Mouse (Mus musculus): ENCODE measurements around the gene Espn. TPM values are rescaled to one million over a fixed set of nuclear protein-coding genes. Genes with fewer than 3 reads are reported as not detected.

Gene Espn
- polyA plus RNA-seq, 1 experiment from 2014 or later, result 1.8 TPM

GRCm38 (mm10) chr4:152130771-152131653 lies 21.2 kb downstream of the Espn start:
- H3K36me3 ChIP-seq, result no peaks in the 10 kb centered on the region
- H3K4me3 ChIP-seq (replicated peaks), result peak overlapping the region; percentile 51
- H3K9me3 ChIP-seq (replicated peaks), result no peaks in the 10 kb centered on the region
- H3K4me2 ChIP-seq, result peak overlapping the region; percentile 65
- peaks cover 92% of the 10 kb centered on the region for H3K27me3 ChIP-seq
- no peak overlapping the region; the same call in 1 of the 2 replicates for H3K27ac ChIP-seq
- peaks cover 36% of the 10 kb centered on the region for H3K4me1 ChIP-seq (replicated peaks)
- H3K9ac ChIP-seq, result peak overlapping the region; percentile 49
- ATAC-seq (ENCODE audit: low read depth) (peak; percentile 55), DNase-seq (no peak)
- 1% methylated on average over 85 of the region's 85 CpGs for WGBS (ENCODE audit: insufficient replicate concordance)

GRCm38 (mm10) chr4:152129395-152129930 lies 22.7 kb downstream of the Espn start:
- Histone ChIP-seq H3K27me3 (peaks cover 100% of the 10 kb centered on the region), H3K4me1 (replicated peaks) (peaks cover 42% of the 10 kb centered on the region), H3K36me3 (no peaks in the 10 kb centered on the region), H3K4me2 (peak overlapping the region; percentile 34), H3K27ac (no peak overlapping the region), H3K9ac (no peak overlapping the region), H3K9me3 (replicated peaks) (no peaks in the 10 kb centered on the region), H3K4me3 (replicated peaks) (peak overlapping the region; percentile 18)
- DNase-seq (no peak), ATAC-seq (ENCODE audit: low read depth) (no peak)
- 33% methylated on average over 13 of the region's 13 CpGs for WGBS (ENCODE audit: insufficient replicate concordance)

- Histone ChIP-seq H3K4me3 (replicated peaks) (peak overlapping the region; percentile 18; the same call in 1 of the 2 replicates), H3K4me1 (replicated peaks) (peaks cover 42% of the 10 kb centered on the region), H3K4me2 (peak overlapping the region; percentile 34), H3K9ac (no peak overlapping the region), H3K36me3 (no peaks in the 10 kb centered on the region), H3K9me3 (replicated peaks) (no peaks in the 10 kb centered on the region), H3K27me3 (peaks cover 100% of the 10 kb centered on the region), H3K27ac (no peak overlapping the region)
- 56% methylated on average over 5 of the region's 5 CpGs for WGBS (ENCODE audit: insufficient replicate concordance)
- no peak for DNase-seq
- 0 out of 2 replicates have a peak, but pooled peaks have one; percentile 6 for ATAC-seq (ENCODE audit: low read depth)
These were observed 23.4 kb downstream of the Espn start for GRCm38 (mm10) chr4:152128784-152129183.

- no peak overlapping the region for H3K9ac ChIP-seq
- H3K27ac ChIP-seq, result no peak overlapping the region
- ATAC-seq (ENCODE audit: low read depth) (no peak), DNase-seq (no peak)
- H3K27me3 ChIP-seq, result peaks cover 100% of the 10 kb centered on the region
- no peak overlapping the region for H3K4me2 ChIP-seq
- no peaks in the 10 kb centered on the region for H3K9me3 ChIP-seq (replicated peaks)
- H3K4me1 ChIP-seq (replicated peaks), result peaks cover 42% of the 10 kb centered on the region
- WGBS (ENCODE audit: insufficient replicate concordance), result 78% methylated on average over 11 of the region's 11 CpGs
- no peak overlapping the region for H3K4me3 ChIP-seq (replicated peaks)
- H3K36me3 ChIP-seq, result no peaks in the 10 kb centered on the region
These were observed 24.3 kb downstream of the Espn start for GRCm38 (mm10) chr4:152127884-152128283.

GRCm38 (mm10) chr4:152126026-152126920 lies 25.9 kb downstream of the Espn start:
- no peak overlapping the region for H3K9ac ChIP-seq
- no peaks in the 10 kb centered on the region for H3K36me3 ChIP-seq
- WGBS (ENCODE audit: insufficient replicate concordance), result 10% methylated on average over 65 of the region's 65 CpGs
- H3K27ac ChIP-seq, result no peak overlapping the region
- no peak for ATAC-seq (ENCODE audit: low read depth)
- H3K4me3 ChIP-seq (replicated peaks), result peak overlapping the region; percentile 19
- peaks cover 30% of the 10 kb centered on the region for H3K4me1 ChIP-seq (replicated peaks)
- H3K27me3 ChIP-seq, result peaks cover 100% of the 10 kb centered on the region
- H3K4me2 ChIP-seq, result peak overlapping the region; percentile 30
- no peaks in the 10 kb centered on the region for H3K9me3 ChIP-seq (replicated peaks)
- no peak for DNase-seq

- Histone ChIP-seq H3K27me3 (peaks cover 100% of the 10 kb centered on the region), H3K4me1 (replicated peaks) (peaks cover 30% of the 10 kb centered on the region), H3K4me3 (replicated peaks) (peak overlapping the region; percentile 19), H3K9me3 (replicated peaks) (no peaks in the 10 kb centered on the region), H3K9ac (no peak overlapping the region), H3K4me2 (peak overlapping the region; percentile 30), H3K36me3 (no peaks in the 10 kb centered on the region), H3K27ac (no peak overlapping the region)
- DNase-seq (no peak), ATAC-seq (ENCODE audit: low read depth) (no peak)
- 8% methylated on average over 56 of the region's 56 CpGs for WGBS (ENCODE audit: insufficient replicate concordance)
These were observed 26.8 kb downstream of the Espn start for GRCm38 (mm10) chr4:152125161-152126025.

- no peak for ATAC-seq (ENCODE audit: low read depth)
- Histone ChIP-seq H3K36me3 (no peaks in the 10 kb centered on the region), H3K27ac (no peak overlapping the region), H3K27me3 (peaks cover 100% of the 10 kb centered on the region), H3K9me3 (replicated peaks) (no peaks in the 10 kb centered on the region), H3K4me3 (replicated peaks) (no peak overlapping the region), H3K4me2 (no peak overlapping the region), H3K9ac (no peak overlapping the region), H3K4me1 (replicated peaks) (peaks cover 34% of the 10 kb centered on the region)
- DNase-seq, result no peak
- WGBS (ENCODE audit: insufficient replicate concordance), result 9% methylated on average over 13 of the region's 13 CpGs
These were observed 27.7 kb downstream of the Espn start for GRCm38 (mm10) chr4:152124361-152124961.

GRCm38 (mm10) chr4:152121183-152121505 lies 31.0 kb downstream of the Espn start:
- WGBS (ENCODE audit: insufficient replicate concordance), result 3% methylated on average over 12 of the region's 12 CpGs
- no peak overlapping the region for H3K9ac ChIP-seq
- H3K4me1 ChIP-seq (replicated peaks), result peaks cover 35% of the 10 kb centered on the region
- peak overlapping the region; percentile 35; the same call in 1 of the 2 replicates for H3K4me3 ChIP-seq (replicated peaks)
- H3K27me3 ChIP-seq, result peaks cover 100% of the 10 kb centered on the region
- ATAC-seq (ENCODE audit: low read depth) (no peak), DNase-seq (no peak)
- no peaks in the 10 kb centered on the region for H3K36me3 ChIP-seq
- no peaks in the 10 kb centered on the region for H3K9me3 ChIP-seq (replicated peaks)
- no peak overlapping the region for H3K27ac ChIP-seq
- H3K4me2 ChIP-seq, result peak overlapping the region; percentile 45

GRCm38 (mm10) chr4:152120311-152121182 lies 31.6 kb downstream of the Espn start:
- DNase-seq (no peak), ATAC-seq (ENCODE audit: low read depth) (no peak)
- Histone ChIP-seq H3K4me2 (peak overlapping the region; percentile 45), H3K9ac (no peak overlapping the region), H3K4me1 (replicated peaks) (peaks cover 35% of the 10 kb centered on the region), H3K36me3 (no peaks in the 10 kb centered on the region), H3K4me3 (replicated peaks) (peak overlapping the region; percentile 35), H3K27me3 (peaks cover 100% of the 10 kb centered on the region), H3K27ac (no peak overlapping the region), H3K9me3 (replicated peaks) (no peaks in the 10 kb centered on the region)
- 4% methylated on average over 31 of the region's 31 CpGs for WGBS (ENCODE audit: insufficient replicate concordance)

All from liver, embryonic 13.5 days (tissue).